Mouse (Mus musculus) hindbrain, embryonic 13.5 days (tissue): ENCODE measurements around the gene Smyd3. TPM values are rescaled to one million over a fixed set of nuclear protein-coding genes. Genes with fewer than 3 reads are reported as not detected.
"Not testable (repeated sequence)": the region's sequence is repeated elsewhere in the genome, so short reads cannot be mapped to it uniquely, and the experiment has no call there.

Experiments used
- ATAC-seq: fragments of 200-750 bp; cut with Nextera tagmentation; 2 replicates; pipeline ENCODE4 v1.8.0; 2017; ENCODE audit warnings: moderate TSS enrichment; ENCODE audit not compliant: low FRiP score
- H3K27ac ChIP-seq: fragments of 300-500 bp; sonication (generic); 2 replicates; pipeline ENCODE4 v1.5.1; 2015; ENCODE audit warnings: inconsistent platforms, mild to moderate bottlenecking, moderate library complexity
- H3K27me3 ChIP-seq: fragments of 300-500 bp; sonication (generic); 2 replicates; pipeline ENCODE4 v1.6.1; 2015; ENCODE audit warnings: mild to moderate bottlenecking, inconsistent platforms
- H3K36me3 ChIP-seq: fragments of 300-500 bp; sonication (generic); 2 replicates; pipeline ENCODE4 v1.6.1; 2015; ENCODE audit warnings: mild to moderate bottlenecking, inconsistent platforms
- H3K4me1 ChIP-seq: fragments of 300-500 bp; sonication (generic); replicated peaks from 2 replicates; pipeline ENCODE4 v1.6.1; 2015; ENCODE audit warnings: inconsistent platforms
- H3K4me2 ChIP-seq: fragments of 300-500 bp; sonication (generic); 2 replicates; pipeline ENCODE4 v1.6.1; 2015; ENCODE audit warnings: inconsistent platforms, mild to moderate bottlenecking, moderate library complexity
- H3K4me3 ChIP-seq: fragments of 300-500 bp; sonication (generic); 2 replicates; pipeline ENCODE4 v1.5.1; 2015; ENCODE audit warnings: mild to moderate bottlenecking, inconsistent platforms
- H3K9ac ChIP-seq: fragments of 300-500 bp; sonication (generic); 2 replicates; pipeline ENCODE4 v1.6.1; 2015; ENCODE audit warnings: mild to moderate bottlenecking, inconsistent platforms
- H3K9me3 ChIP-seq: fragments of 300-500 bp; sonication (generic); 2 replicates; pipeline ENCODE4 v1.6.1; 2016; ENCODE audit warnings: inconsistent platforms
- WGBS: fragments of 180-500 bp; shearing (Covaris S2); methylation state at CpG from one replicate; pipeline ENCODE4 v1.1.7; 2015; 5-methylcytosine and 5-hydroxymethylcytosine counted together
- polyA plus RNA-seq: library from polyadenylated mRNA; unstranded; fragments of >200 nt; fragmentation: Nextera tagmentation; extraction: Ambion mirVana; gene quantifications from 2 replicates; pipeline ENCODE4 v1.2.1, GENCODE M21; 2015

Gene Smyd3
- polyA plus RNA-seq, 1 experiment from 2014 or later: 20.7 TPM

GRCm38 (mm10) chr1:179192781-179193180, 325.1 kb downstream of the Smyd3 start:
- Histone ChIP-seq H3K4me3 (no peak overlapping the region), H3K4me1 (0 out of 2 replicates have a peak, but pooled peaks cover 3% of the 10 kb centered on the region), H3K9me3 (no peaks in the 10 kb centered on the region), H3K9ac (no peak overlapping the region), H3K27ac (no peak overlapping the region), H3K27me3 (no peaks in the 10 kb centered on the region), H3K4me2 (no peak overlapping the region), H3K36me3 (no peaks in the 10 kb centered on the region)
- WGBS: 81% methylated on average over 11 of the region's 11 CpGs
- no peak for ATAC-seq

GRCm38 (mm10) chr1:179190837-179191236, 327.0 kb downstream of the Smyd3 start:
- Histone ChIP-seq H3K4me1 (0 out of 2 replicates have a peak, but pooled peaks cover 3% of the 10 kb centered on the region), H3K36me3 (no peaks in the 10 kb centered on the region), H3K9ac (no peak overlapping the region), H3K27me3 (no peaks in the 10 kb centered on the region), H3K27ac (no peak overlapping the region), H3K4me3 (no peak overlapping the region), H3K4me2 (no peak overlapping the region), H3K9me3 (no peaks in the 10 kb centered on the region)
- no peak for ATAC-seq
- 93% methylated on average over 2 of the region's 2 CpGs for WGBS

GRCm38 (mm10) chr1:179187171-179187570, 330.7 kb downstream of the Smyd3 start:
- H3K27ac ChIP-seq: no peak overlapping the region
- H3K27me3 ChIP-seq: no peaks in the 10 kb centered on the region
- no peak overlapping the region for H3K9ac ChIP-seq
- 79% methylated on average over 3 of the region's 3 CpGs for WGBS
- H3K9me3 ChIP-seq: no peaks in the 10 kb centered on the region
- no peaks in the 10 kb centered on the region for H3K36me3 ChIP-seq
- no peak overlapping the region for H3K4me2 ChIP-seq
- H3K4me3 ChIP-seq: no peak overlapping the region
- peaks cover 12% of the 10 kb centered on the region for H3K4me1 ChIP-seq
- no peak for ATAC-seq

- no peak overlapping the region for H3K4me3 ChIP-seq
- no peak overlapping the region for H3K4me2 ChIP-seq
- 89% methylated on average over 4 of the region's 4 CpGs for WGBS
Observed at GRCm38 (mm10) chr1:179184631-179185030, 333.2 kb downstream of the Smyd3 start.

GRCm38 (mm10) chr1:179183499-179183898, 334.3 kb downstream of the Smyd3 start:
- no peak; the same call in 1 of the 2 replicates for ATAC-seq
- H3K4me3 ChIP-seq: no peak overlapping the region
- WGBS: 73% methylated on average over 6 of the region's 6 CpGs

More at GRCm38 (mm10) chr1:179184631-179185030, 333.2 kb downstream of the Smyd3 start:
- Histone ChIP-seq H3K27me3 (no peaks in the 10 kb centered on the region), H3K27ac (no peak overlapping the region), H3K36me3 (no peaks in the 10 kb centered on the region), H3K9me3 (no peaks in the 10 kb centered on the region), H3K4me1 (peaks cover 12% of the 10 kb centered on the region), H3K9ac (no peak overlapping the region)
- ATAC-seq: no peak

GRCm38 (mm10) chr1:179180546-179180945, 337.3 kb downstream of the Smyd3 start:
- no peak overlapping the region for H3K9ac ChIP-seq
- H3K9me3 ChIP-seq: no peaks in the 10 kb centered on the region
- ATAC-seq: no peak

More at GRCm38 (mm10) chr1:179183499-179183898, 334.3 kb downstream of the Smyd3 start:
- Histone ChIP-seq H3K4me2 (no peak overlapping the region), H3K9me3 (no peaks in the 10 kb centered on the region), H3K27me3 (no peaks in the 10 kb centered on the region), H3K9ac (no peak overlapping the region), H3K36me3 (no peaks in the 10 kb centered on the region), H3K4me1 (peaks cover 12% of the 10 kb centered on the region), H3K27ac (peak overlapping the region; percentile 58; the same call in 1 of the 2 replicates)

GRCm38 (mm10) chr1:179176861-179177658, 340.8 kb downstream of the Smyd3 start:
- no peaks in the 10 kb centered on the region for H3K9me3 ChIP-seq
- no peak overlapping the region for H3K27ac ChIP-seq
- 60% methylated on average over 14 of the region's 14 CpGs for WGBS
- no peaks in the 10 kb centered on the region for H3K36me3 ChIP-seq
- no peak overlapping the region for H3K4me3 ChIP-seq
- no peak overlapping the region for H3K9ac ChIP-seq
- no peak overlapping the region for H3K4me2 ChIP-seq
- ATAC-seq: no peak
- H3K4me1 ChIP-seq: peaks cover 9% of the 10 kb centered on the region
- no peaks in the 10 kb centered on the region for H3K27me3 ChIP-seq

More at GRCm38 (mm10) chr1:179180546-179180945, 337.3 kb downstream of the Smyd3 start:
- no peak overlapping the region for H3K27ac ChIP-seq
- WGBS: 84% methylated on average over 3 of the region's 3 CpGs
- no peak overlapping the region for H3K4me3 ChIP-seq
- peaks cover 18% of the 10 kb centered on the region for H3K4me1 ChIP-seq
- no peak overlapping the region for H3K4me2 ChIP-seq
- no peaks in the 10 kb centered on the region for H3K36me3 ChIP-seq
- H3K27me3 ChIP-seq: no peaks in the 10 kb centered on the region

- H3K27me3 ChIP-seq: no peaks in the 10 kb centered on the region
- H3K27ac ChIP-seq: no peak overlapping the region
- no peak overlapping the region for H3K4me3 ChIP-seq
- H3K9me3 ChIP-seq: no peaks in the 10 kb centered on the region
- ATAC-seq: no peak
- H3K4me1 ChIP-seq: peaks cover 9% of the 10 kb centered on the region
- H3K9ac ChIP-seq: no peak overlapping the region
- WGBS: 81% methylated on average over 4 of the region's 4 CpGs
- H3K4me2 ChIP-seq: no peak overlapping the region
- H3K36me3 ChIP-seq: no peaks in the 10 kb centered on the region
Observed at GRCm38 (mm10) chr1:179174241-179174640, 343.6 kb downstream of the Smyd3 start.

- Histone ChIP-seq H3K4me3 (no peak overlapping the region), H3K4me2 (no peak overlapping the region), H3K36me3 (no peaks in the 10 kb centered on the region), H3K27me3 (no peaks in the 10 kb centered on the region), H3K9ac (no peak overlapping the region), H3K27ac (no peak overlapping the region), H3K4me1 (no peaks in the 10 kb centered on the region), H3K9me3 (no peaks in the 10 kb centered on the region)
- ATAC-seq: no peak
- 86% methylated on average over 8 of the region's 8 CpGs for WGBS
Observed at GRCm38 (mm10) chr1:179170555-179170954, 347.3 kb downstream of the Smyd3 start.

GRCm38 (mm10) chr1:179169749-179170148, 348.1 kb downstream of the Smyd3 start:
- Histone ChIP-seq H3K27me3 (no peaks in the 10 kb centered on the region), H3K27ac (no peak overlapping the region), H3K4me1 (no peaks in the 10 kb centered on the region), H3K4me2 (no peak overlapping the region), H3K36me3 (no peaks in the 10 kb centered on the region), H3K4me3 (no peak overlapping the region), H3K9me3 (no peaks in the 10 kb centered on the region), H3K9ac (no peak overlapping the region)
- no peak for ATAC-seq
- 80% methylated on average over 3 of the region's 3 CpGs for WGBS

- Histone ChIP-seq H3K4me3 (no peak overlapping the region), H3K36me3 (no peaks in the 10 kb centered on the region), H3K4me1 (no peaks in the 10 kb centered on the region), H3K27ac (no peak overlapping the region), H3K4me2 (no peak overlapping the region), H3K27me3 (no peaks in the 10 kb centered on the region), H3K9me3 (no peaks in the 10 kb centered on the region), H3K9ac (no peak overlapping the region)
- ATAC-seq: no peak
- 87% methylated on average over 10 of the region's 10 CpGs for WGBS
Observed at GRCm38 (mm10) chr1:179169161-179169560, 348.7 kb downstream of the Smyd3 start.

GRCm38 (mm10) chr1:179164219-179164618, 353.6 kb downstream of the Smyd3 start:
- not testable (repeated sequence) for ATAC-seq, H3K4me2 ChIP-seq, H3K36me3 ChIP-seq, H3K27ac ChIP-seq, H3K9me3 ChIP-seq, H3K27me3 ChIP-seq, H3K4me3 ChIP-seq, H3K9ac ChIP-seq
- peaks cover 24% of the 10 kb centered on the region for H3K4me1 ChIP-seq
- WGBS: 86% methylated on average over 5 of the region's 5 CpGs

GRCm38 (mm10) chr1:179162752-179163151, 355.1 kb downstream of the Smyd3 start:
- H3K9ac ChIP-seq, H3K4me2 ChIP-seq, H3K9me3 ChIP-seq, ATAC-seq, H3K4me3 ChIP-seq, H3K27me3 ChIP-seq, H3K27ac ChIP-seq, H3K36me3 ChIP-seq: not testable (repeated sequence)
- 96% methylated on average over 1 of the region's 1 CpGs for WGBS
- H3K4me1 ChIP-seq: peaks cover 24% of the 10 kb centered on the region
